In genomic region chr15:102735031-102735430, GRCm38 (mm10) we compare ENCODE assay signal across 9 mouse cellular contexts. TPM values are rescaled to one million over a fixed set of nuclear protein-coding genes. Genes with fewer than 3 reads are reported as not detected.
DNase-seq lines count a peak whose midpoint lies in the region; ATAC-seq and TF ChIP-seq lines count a peak whose summit lies in the region.
"Had no signal": no experiment of that assay in that cellular context is flagged by ENCODE, and none has a peak within 500 bp of the region (broad histone marks: within the 10 kb centered on the region; RNA-seq: fewer than 3 reads in every experiment).

No protein-coding gene starts in this region.

- TF ChIP-seq EP300 in stomach, postnatal 0 days (optimal IDR thresholded peaks at IDR 0.05): no peak

- 27% methylated on average over 14 of the region's 14 CpGs for WGBS in hindbrain, embryonic 13.5 days
- 37% methylated on average over 14 of the region's 14 CpGs for WGBS in hindbrain, embryonic 10.5 days
- WGBS in forebrain, postnatal 0 days: 27% methylated on average over 14 of the region's 14 CpGs
- WGBS in stomach, postnatal 0 days: 56% methylated on average over 14 of the region's 14 CpGs

- H3K4me3 ChIP-seq in hindbrain, embryonic 13.5 days: no peak overlapping the region
- H3K4me3 ChIP-seq in hindbrain, embryonic 10.5 days: no peak overlapping the region
- H3K4me3 ChIP-seq in forebrain, postnatal 0 days (ENCODE audit: low read depth, low read length): no peak overlapping the region
- H3K4me3 ChIP-seq in stomach, postnatal 0 days (ENCODE audit: low read depth, low read length): no peak overlapping the region

- no peaks in the 10 kb centered on the region for H3K36me3 ChIP-seq in hindbrain, embryonic 13.5 days
- H3K36me3 ChIP-seq in hindbrain, embryonic 10.5 days: no peaks in the 10 kb centered on the region
- no peaks in the 10 kb centered on the region for H3K36me3 ChIP-seq in forebrain, postnatal 0 days (ENCODE audit: insufficient read depth)
- H3K36me3 ChIP-seq in stomach, postnatal 0 days (ENCODE audit: control insufficient read depth, insufficient read depth, low read length): no peaks in the 10 kb centered on the region

- ATAC-seq in hindbrain, embryonic 13.5 days (ENCODE audit: low FRiP score): no peak
- no peak for ATAC-seq in forebrain, postnatal 0 days
- ATAC-seq in stomach, postnatal 0 days (ENCODE audit: low FRiP score, low TSS enrichment): no peak

- TF ChIP-seq CTCF in forebrain, postnatal 0 days (IDR thresholded peaks at IDR 0.05; ENCODE audit: low read depth): peak; percentile 31
- TF ChIP-seq CTCF in stomach, postnatal 0 days (IDR thresholded peaks at IDR 0.05; ENCODE audit: low read depth): peak; percentile 48

- peaks cover 63% of the 10 kb centered on the region for H3K27me3 ChIP-seq in hindbrain, embryonic 13.5 days
- H3K27me3 ChIP-seq in hindbrain, embryonic 10.5 days (ENCODE audit: insufficient read depth, poor library complexity, severe bottlenecking): peaks cover 84% of the 10 kb centered on the region
- H3K27me3 ChIP-seq in forebrain, postnatal 0 days (ENCODE audit: insufficient read depth, low read length): no peaks in the 10 kb centered on the region
- no peaks in the 10 kb centered on the region for H3K27me3 ChIP-seq in stomach, postnatal 0 days (ENCODE audit: control insufficient read depth, insufficient read depth, low read length)

- no peaks in the 10 kb centered on the region for H3K9me3 ChIP-seq in hindbrain, embryonic 13.5 days
- no peaks in the 10 kb centered on the region for H3K9me3 ChIP-seq in hindbrain, embryonic 10.5 days
- H3K9me3 ChIP-seq in forebrain, postnatal 0 days (ENCODE audit: low read length): no peaks in the 10 kb centered on the region
- no peaks in the 10 kb centered on the region for H3K9me3 ChIP-seq in stomach, postnatal 0 days (ENCODE audit: control insufficient read depth, low read length)

- H3K9ac ChIP-seq in hindbrain, embryonic 13.5 days: no peak overlapping the region
- H3K9ac ChIP-seq in forebrain, postnatal 0 days: 0 out of 2 replicates have a peak overlapping the region, but pooled peaks have one; percentile 35
- no peak overlapping the region for H3K9ac ChIP-seq in stomach, postnatal 0 days (ENCODE audit: low read length)

- no peak for DNase-seq in hindbrain, embryonic 10.5 days (ENCODE audit: low spot score)
- DNase-seq in thymus, postnatal 4 days: peak; percentile 54
- no peak for DNase-seq in thymus, postnatal 10 days (ENCODE audit: low spot score in 2 of 2)
- peak; percentile 35 for DNase-seq in forebrain, postnatal 0 days
- DNase-seq in stomach, postnatal 0 days (ENCODE audit: low spot score): no peak
- DNase-seq in ovary, postnatal 14 days (ENCODE audit: low spot score): no peak
- no peak for DNase-seq in gastrocnemius, postnatal 4 days (ENCODE audit: low spot score in 2 of 2)
- DNase-seq: spleen, adult 18-20 months had no signal

- H3K4me1 ChIP-seq in hindbrain, embryonic 13.5 days (replicated peaks): peaks cover 45% of the 10 kb centered on the region
- peaks cover 11% of the 10 kb centered on the region for H3K4me1 ChIP-seq in hindbrain, embryonic 10.5 days (replicated peaks)
- H3K4me1 ChIP-seq in forebrain, postnatal 0 days (ENCODE audit: insufficient read depth): peaks cover 44% of the 10 kb centered on the region
- 0 out of 2 replicates have a peak, but pooled peaks cover 2% of the 10 kb centered on the region for H3K4me1 ChIP-seq in stomach, postnatal 0 days (replicated peaks; ENCODE audit: control insufficient read depth, insufficient read depth)

- peak overlapping the region; percentile 81 for H3K27ac ChIP-seq in hindbrain, embryonic 13.5 days
- no peak overlapping the region for H3K27ac ChIP-seq in hindbrain, embryonic 10.5 days
- H3K27ac ChIP-seq in forebrain, postnatal 0 days (ENCODE audit: low read depth, low read length): peak overlapping the region; percentile 90
- H3K27ac ChIP-seq in stomach, postnatal 0 days (replicated peaks): no peak overlapping the region

- H3K4me2 ChIP-seq in hindbrain, embryonic 13.5 days: no peak overlapping the region
- no peak overlapping the region for H3K4me2 ChIP-seq in forebrain, postnatal 0 days (ENCODE audit: low read depth)
- H3K4me2 ChIP-seq in stomach, postnatal 0 days (replicated peaks; ENCODE audit: low read depth): no peak overlapping the region

RNA-seq across cellular contexts. Expression of gene Calcoco1, which starts 13.1 kb away (rescaled TPM):
- 41.8 and 42.3 TPM in 2 replicates for polyA plus RNA-seq in hindbrain, embryonic 13.5 days (2015; fragmentation: Nextera tagmentation; extraction: Ambion mirVana)
- 32.1 and 38.5 TPM in 2 replicates for polyA plus RNA-seq in hindbrain, embryonic 10.5 days (2016; fragmentation: Nextera tagmentation; extraction: Ambion mirVana)
- 42.6 and 47.1 TPM in 2 replicates for total RNA-seq in forebrain, postnatal 0 days (2014; rRNA removed)
- 33.5 and 36.9 TPM in 2 replicates for polyA plus RNA-seq in forebrain, postnatal 0 days (2015; fragmentation: Nextera tagmentation; extraction: Ambion mirVana)
- 25.5 and 27.6 TPM in 2 replicates for polyA plus RNA-seq in stomach, postnatal 0 days (2015; fragmentation: Nextera tagmentation; extraction: Ambion mirVana)
- 10 to 100 TPM; 60.8 to 67.8 TPM for total RNA-seq in gastrocnemius, postnatal 4 days (2021)

Comparison
In these comparisons a context has a peak if more than half of its experiments do, and no peak if none do; other contexts are left out.
1. H3K27ac ChIP-seq: peak in hindbrain, embryonic 13.5 days (single experiment) and forebrain, postnatal 0 days (single experiment); none in hindbrain, embryonic 10.5 days (single experiment) and stomach, postnatal 0 days (single experiment).
2. DNase-seq: peak in thymus, postnatal 4 days (single experiment) and forebrain, postnatal 0 days (single experiment); none in hindbrain, embryonic 10.5 days (single experiment), thymus, postnatal 10 days (0 of 2), stomach, postnatal 0 days (single experiment), ovary, postnatal 14 days (single experiment) and gastrocnemius, postnatal 4 days (0 of 2).